Mouse (Mus musculus): Measurements from ENCODE around the gene Uts2r.

GRCm38 (mm10) chr11:121192742-121193141 lies 32.7 kb downstream of the Uts2r start:
- TF ChIP-seq POLR2A (IDR thresholded peaks at IDR 0.05; ENCODE audit: extremely low read depth, insufficient read depth, low read length) (no peak), CTCF (IDR thresholded peaks at IDR 0.05; ENCODE audit: low read depth, low read length) (no peak)
